Mouse (Mus musculus) limb, embryonic 14.5 days (tissue): Measurements from ENCODE around the gene 2310033P09Rik. TPM values are rescaled to one million over a fixed set of nuclear protein-coding genes. Genes with fewer than 3 reads are reported as not detected.
A peak's percentile ranks its signal among the peaks of the same experiment; 100 is the strongest.

Experiments
- ATAC-seq: fragments of 200-750 bp; cut with Nextera tagmentation; 2 replicates; pipeline ENCODE4 v1.8.0; 2017; ENCODE audit warnings: low read depth, moderate number of reproducible peaks, moderate TSS enrichment; ENCODE audit not compliant: low FRiP score
- DNase-seq: peaks from one replicate; pipeline ENCODE4 v3.0.0-alpha.2; 2015; ENCODE audit warnings: low spot score
- H3K27ac ChIP-seq: fragments of 300-500 bp; sonication (generic); replicated peaks from 2 replicates; pipeline ENCODE4 v1.5.1; 2014; ENCODE audit warnings: low read depth, mild to moderate bottlenecking, low read length, moderate library complexity, mixed read lengths
- H3K27me3 ChIP-seq: fragments of 300-500 bp; sonication (generic); 2 replicates; pipeline ENCODE4 v1.6.1; 2014; ENCODE audit warnings: low read length, mixed read lengths; ENCODE audit not compliant: control insufficient read depth, insufficient read depth
- H3K36me3 ChIP-seq: fragments of 300-500 bp; sonication (generic); 2 replicates; pipeline ENCODE4 v1.6.1; 2014; ENCODE audit warnings: mild to moderate bottlenecking, low read length, moderate library complexity, mixed read lengths; ENCODE audit not compliant: control insufficient read depth, insufficient read depth
- H3K4me1 ChIP-seq: fragments of 300-500 bp; sonication (generic); 2 replicates; pipeline ENCODE4 v1.6.1; 2014; ENCODE audit warnings: antibody characterized with exemption, low read length, mixed read lengths; ENCODE audit not compliant: control insufficient read depth, insufficient read depth
- H3K4me2 ChIP-seq: fragments of 300-500 bp; sonication (generic); replicated peaks from 2 replicates; pipeline ENCODE4 v1.6.1; 2014; ENCODE audit warnings: low read depth, mild to moderate bottlenecking, low read length, moderate library complexity; ENCODE audit not compliant: severe bottlenecking
- H3K4me3 ChIP-seq: fragments of 300-500 bp; sonication (generic); replicated peaks from 2 replicates; pipeline ENCODE4 v1.5.1; 2014; ENCODE audit warnings: low read length
- H3K9ac ChIP-seq: fragments of 300-500 bp; sonication (generic); 2 replicates; pipeline ENCODE4 v1.6.1; 2014; ENCODE audit warnings: mild to moderate bottlenecking, low read depth, low read length, moderate library complexity; ENCODE audit not compliant: severe bottlenecking
- H3K9me3 ChIP-seq: fragments of 300-500 bp; sonication (generic); 2 replicates; pipeline ENCODE4 v1.6.1; 2016; ENCODE audit warnings: low read length; ENCODE audit not compliant: control insufficient read depth
- POLR2A ChIP-seq: fragments of 200-500 bp; IDR thresholded peaks from 2 replicates; pipeline ENCODE4 v1.8.0; 2012; ENCODE audit warnings: inconsistent platforms, mild to moderate bottlenecking, moderate library complexity, borderline replicate concordance; ENCODE audit not compliant: insufficient read depth, insufficient read length; ENCODE audit errors: extremely low read depth
- WGBS: fragments of 180-500 bp; shearing (Covaris S2); extraction: QIAGEN DNeasy Blood & Tissue Kit; methylation state at CpG from one replicate; pipeline ENCODE4 v1.1.7; 2014; 5-methylcytosine and 5-hydroxymethylcytosine counted together
- polyA plus RNA-seq, 2 experiments: library from polyadenylated mRNA; depleted of rRNA in 1 of 2; stranded (reverse) in 1 of 2; unstranded in 1 of 2; fragments of >200 nt; fragmentation: Nextera tagmentation in 1 of 2; extraction: Ambion mirVana in 1 of 2; gene quantifications; 2 replicates each; pipeline versions ENCODE4 v1.2.1 to v1.2.3; 2012 to 2014

Gene 2310033P09Rik
- polyA plus RNA-seq, 2 experiments, result 28.9 to 37.5 TPM

GRCm38 (mm10) chr11:59224025-59224424 lies 15.9 kb downstream of the 2310033P09Rik start:
- H3K4me3 ChIP-seq, result no peak overlapping the region
- TF ChIP-seq POLR2A, result no peak
- peaks cover 33% of the 10 kb centered on the region for H3K36me3 ChIP-seq
- 90% methylated on average over 3 of the region's 3 CpGs for WGBS
- peaks cover 35% of the 10 kb centered on the region for H3K4me1 ChIP-seq
- no peak for ATAC-seq
- no peak overlapping the region for H3K9ac ChIP-seq
- no peak for DNase-seq
- no peaks in the 10 kb centered on the region for H3K9me3 ChIP-seq
- no peak overlapping the region for H3K4me2 ChIP-seq
- no peaks in the 10 kb centered on the region for H3K27me3 ChIP-seq
- no peak overlapping the region for H3K27ac ChIP-seq

DNA sequence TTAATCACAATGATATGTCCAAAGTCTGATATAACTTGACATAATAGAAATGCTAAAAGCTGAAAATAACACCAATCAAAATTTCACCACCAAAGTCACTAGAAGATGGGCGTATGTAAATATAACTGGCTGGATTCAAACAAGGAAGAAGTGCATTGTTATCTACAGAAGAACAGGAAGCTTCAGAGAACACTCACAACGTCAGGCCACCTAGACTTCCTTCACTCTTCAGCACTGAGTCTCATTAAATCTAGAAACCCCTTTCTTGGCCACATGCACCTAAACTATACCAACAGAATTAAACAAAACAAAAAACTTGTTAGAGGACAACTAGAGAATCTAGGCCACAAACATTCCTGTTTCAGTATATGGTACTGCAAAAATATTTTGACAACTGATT lies 16.3 kb downstream of the 2310033P09Rik start:
- H3K27me3 ChIP-seq, result no peaks in the 10 kb centered on the region
- H3K27ac ChIP-seq, result no peak overlapping the region
- no peak overlapping the region for H3K4me3 ChIP-seq
- DNase-seq, result no peak
- ATAC-seq, result no peak
- WGBS, result 70% methylated on average over 2 of the region's 2 CpGs
- H3K9me3 ChIP-seq, result no peaks in the 10 kb centered on the region
- peaks cover 35% of the 10 kb centered on the region for H3K4me1 ChIP-seq
- no peak overlapping the region for H3K4me2 ChIP-seq
- no peak for TF ChIP-seq POLR2A
- peaks cover 32% of the 10 kb centered on the region for H3K36me3 ChIP-seq
- H3K9ac ChIP-seq, result no peak overlapping the region

- H3K36me3 ChIP-seq, result peaks cover 27% of the 10 kb centered on the region
- no peak for ATAC-seq
- H3K4me2 ChIP-seq, result peak overlapping the region; percentile 77; the same call in 1 of the 2 replicates
- TF ChIP-seq POLR2A, result no peak
- no peak overlapping the region for H3K27ac ChIP-seq
- H3K27me3 ChIP-seq, result no peaks in the 10 kb centered on the region
- H3K9me3 ChIP-seq, result no peaks in the 10 kb centered on the region
- DNase-seq, result no peak
- H3K4me3 ChIP-seq, result no peak overlapping the region
- peaks cover 35% of the 10 kb centered on the region for H3K4me1 ChIP-seq
- 67% methylated on average over 2 of the region's 2 CpGs for WGBS
- peak overlapping the region; percentile 26; the same call in 1 of the 2 replicates for H3K9ac ChIP-seq
These were observed 17.0 kb downstream of the 2310033P09Rik start for GRCm38 (mm10) chr11:59225167-59225566.

- WGBS, result 49% methylated on average over 3 of the region's 3 CpGs
These were observed 18.1 kb downstream of the 2310033P09Rik start for GRCm38 (mm10) chr11:59226251-59226650.

DNA sequence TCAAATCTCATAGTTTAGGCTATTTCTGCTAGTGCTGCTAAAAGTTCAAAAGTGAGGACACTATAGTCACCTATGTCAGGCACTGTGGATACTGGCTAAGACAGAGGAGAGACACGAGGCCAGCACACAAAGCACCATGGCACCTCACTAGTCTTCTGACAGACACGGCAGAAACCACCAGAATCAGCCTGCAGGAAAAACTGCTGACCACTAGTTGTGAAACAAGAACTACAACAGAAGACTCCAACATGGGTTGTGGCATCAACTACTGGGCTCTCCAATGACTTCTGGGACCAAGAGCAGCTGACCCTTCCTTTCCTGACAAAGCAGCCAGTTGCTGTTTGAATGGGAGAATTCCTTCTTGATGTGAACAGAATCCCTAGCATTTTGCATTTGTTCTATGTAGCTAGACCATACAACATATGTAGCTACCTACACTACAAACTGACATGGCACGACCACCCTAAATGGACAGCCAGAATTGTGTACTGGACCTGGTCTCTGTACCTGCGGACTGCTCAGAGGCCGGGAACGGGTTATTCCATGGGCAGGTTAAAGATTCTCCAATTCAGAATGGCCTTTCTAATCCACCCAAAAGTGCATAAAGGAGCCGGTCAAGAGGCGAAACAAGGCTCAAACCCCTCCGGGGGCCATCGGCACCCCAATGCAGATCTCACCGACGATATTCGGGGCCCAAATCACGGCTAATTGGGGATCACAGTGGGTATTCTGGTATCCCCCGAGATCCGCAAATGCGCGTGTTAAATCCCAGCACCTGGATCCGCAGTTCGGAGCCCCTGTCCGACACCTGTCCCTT lies 18.9 kb downstream of the 2310033P09Rik start:
- no peak for DNase-seq
- Histone ChIP-seq H3K4me1 (peaks cover 35% of the 10 kb centered on the region), H3K9me3 (no peaks in the 10 kb centered on the region), H3K9ac (peak overlapping the region; percentile 100), H3K4me3 (peak overlapping the region; percentile 100), H3K4me2 (peak overlapping the region; percentile 77), H3K27ac (peak overlapping the region; percentile 98), H3K27me3 (no peaks in the 10 kb centered on the region), H3K36me3 (peaks cover 20% of the 10 kb centered on the region)
- no peak for TF ChIP-seq POLR2A
- WGBS, result 6% methylated on average over 21 of the region's 21 CpGs
- no peak for ATAC-seq

More at GRCm38 (mm10) chr11:59226251-59226650, 18.1 kb downstream of the 2310033P09Rik start:
- DNase-seq (no peak), ATAC-seq (no peak)
- Histone ChIP-seq H3K4me1 (peaks cover 35% of the 10 kb centered on the region), H3K4me2 (peak overlapping the region; percentile 77), H3K36me3 (peaks cover 20% of the 10 kb centered on the region), H3K27ac (no peak overlapping the region), H3K27me3 (no peaks in the 10 kb centered on the region), H3K9me3 (no peaks in the 10 kb centered on the region), H3K4me3 (peak overlapping the region; percentile 100), H3K9ac (peak overlapping the region; percentile 100)
- TF ChIP-seq POLR2A, result no peak
